Mouse (Mus musculus) cerebellum, adult 9-10 months (tissue): Measurements from ENCODE around the gene Prex1.

ENCODE experiments used
- DNase-seq: peaks from one replicate; pipeline ENCODE4 v3.0.0; 2022

Prex1 gene

DNA sequence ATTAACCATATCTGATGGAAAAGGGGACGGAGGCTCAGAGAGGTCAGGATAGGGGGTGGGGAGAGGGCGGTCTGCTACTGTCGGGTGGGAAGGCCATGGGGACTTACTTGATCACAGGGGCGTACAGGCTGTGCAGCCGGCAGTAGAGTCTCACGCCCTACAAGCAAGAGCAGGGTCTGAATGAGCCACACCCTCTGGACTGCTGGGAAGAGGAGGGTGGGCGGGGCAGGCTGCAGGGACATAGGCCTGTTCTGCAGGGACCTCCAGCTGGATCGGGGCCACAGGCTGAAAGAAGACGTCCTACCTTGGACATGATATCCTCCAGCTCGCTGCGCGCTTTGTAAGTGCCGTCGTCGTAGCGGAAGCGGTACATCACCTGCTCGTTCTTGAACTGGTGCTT, 112.2 kb downstream of the Prex1 start:
- no peak for DNase-seq

DNA sequence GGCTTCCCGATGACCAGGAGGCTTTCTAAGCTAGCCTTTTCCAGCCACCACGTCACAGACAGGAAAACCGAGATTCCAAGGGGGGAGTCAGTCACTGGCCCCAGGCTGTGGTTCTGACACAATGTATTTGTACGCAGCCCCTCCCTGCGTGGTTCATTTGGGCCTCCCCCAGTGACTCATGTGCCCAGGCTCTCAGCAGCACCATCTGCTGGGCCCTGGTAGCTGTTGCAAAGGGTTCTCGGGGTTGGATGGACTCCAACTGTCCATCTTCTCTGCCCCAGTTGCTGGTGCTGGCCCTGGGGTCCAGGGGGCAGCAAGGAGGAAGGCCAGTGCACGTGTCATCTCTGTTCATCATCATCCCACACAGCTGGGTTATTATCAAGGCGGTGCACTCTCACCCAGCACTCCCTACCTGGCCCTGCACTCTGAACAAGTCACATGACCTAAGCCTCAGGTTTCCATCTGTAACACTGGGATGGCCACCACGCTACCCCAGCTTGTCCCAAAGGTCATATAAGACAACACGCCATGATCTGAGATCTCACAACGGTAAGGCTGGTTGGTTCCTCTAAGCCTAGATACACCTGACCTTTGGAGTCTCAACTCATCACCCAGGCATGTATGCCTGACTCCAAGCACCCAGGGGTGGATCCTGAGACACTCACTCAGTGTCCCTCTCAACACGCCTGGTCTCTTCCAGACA, 115.0 kb downstream of the Prex1 start:
- no peak for DNase-seq

DNA sequence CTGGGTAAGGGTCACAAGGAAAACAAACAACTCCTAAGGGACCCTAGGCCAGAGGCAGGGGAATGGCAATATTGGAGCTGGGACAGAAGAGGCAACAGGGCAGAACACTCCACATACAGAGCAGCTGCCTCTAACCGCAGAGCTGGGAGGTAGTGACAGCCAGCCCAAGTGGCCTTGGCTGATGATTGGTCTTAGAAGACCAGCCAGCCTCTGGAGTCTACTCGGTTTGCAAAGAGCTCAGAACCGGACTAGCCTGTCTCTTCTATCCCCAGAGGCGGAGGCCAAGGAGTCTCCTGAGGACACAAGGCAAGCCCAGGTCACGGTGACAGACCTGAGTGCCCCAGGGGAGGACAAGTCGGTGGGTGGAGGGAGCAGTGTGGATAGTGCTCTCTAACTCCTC, 115.9 kb downstream of the Prex1 start:
- DNase-seq: no peak

- DNase-seq: peak; percentile 88
Observed at GRCm38 (mm10) chr2:166592034-166592912, 121.4 kb downstream of the Prex1 start.

DNA sequence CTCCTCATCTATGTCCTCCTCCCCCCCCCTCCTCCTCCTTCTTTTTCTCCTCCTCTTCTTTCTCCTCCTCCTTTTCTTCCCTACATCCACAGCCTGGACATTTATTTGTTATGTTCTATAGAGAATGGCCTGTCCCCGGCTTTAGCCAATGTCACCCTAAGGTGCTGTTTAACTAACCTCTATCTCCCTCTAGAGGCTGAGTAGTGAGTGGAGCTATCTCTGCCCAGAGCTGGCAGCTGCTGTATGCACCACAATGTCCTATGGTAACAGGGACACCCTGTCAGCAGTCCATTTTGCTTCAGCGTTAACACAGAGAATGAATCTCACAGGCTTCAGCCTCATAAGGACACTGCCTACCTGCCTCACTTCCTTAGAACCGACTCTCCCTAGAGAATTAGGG, 129.1 kb downstream of the Prex1 start:
- no peak for DNase-seq

- no peak for DNase-seq
Observed at GRCm38 (mm10) chr2:166583292-166583691, 130.3 kb downstream of the Prex1 start.

DNA sequence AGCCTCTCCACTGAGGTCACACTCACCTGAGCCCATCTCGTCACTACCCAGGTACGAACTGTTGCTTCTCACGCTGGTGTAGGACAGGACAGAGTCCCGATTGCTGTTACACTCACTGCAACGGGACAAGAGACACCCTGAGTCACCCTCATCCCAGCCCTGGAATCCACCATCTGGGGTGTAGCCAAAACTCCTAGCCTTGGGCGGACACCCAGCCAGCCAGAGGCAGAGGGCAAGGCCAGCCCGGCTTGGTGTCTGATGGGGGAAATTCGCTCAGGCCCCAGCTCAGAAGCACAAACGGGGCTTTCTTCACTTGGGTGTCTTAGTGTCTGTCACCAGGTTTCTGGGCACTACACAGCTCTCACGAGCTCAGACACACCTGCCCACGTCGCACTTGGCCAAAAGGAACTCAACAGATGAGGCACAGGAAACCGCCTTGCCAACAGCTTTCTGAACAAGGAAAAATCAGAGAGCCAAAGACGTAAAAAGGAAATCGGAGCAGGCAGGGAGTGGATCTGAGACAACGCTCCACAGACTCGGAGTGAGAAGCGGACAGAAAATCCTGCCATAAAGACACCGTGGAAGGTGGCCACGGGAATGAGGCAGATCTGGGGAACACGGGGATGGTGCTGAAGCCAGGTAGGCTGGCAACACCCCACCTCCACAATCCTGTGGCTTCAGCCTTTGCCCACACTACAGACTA, 131.6 kb downstream of the Prex1 start:
- no peak for DNase-seq

DNA sequence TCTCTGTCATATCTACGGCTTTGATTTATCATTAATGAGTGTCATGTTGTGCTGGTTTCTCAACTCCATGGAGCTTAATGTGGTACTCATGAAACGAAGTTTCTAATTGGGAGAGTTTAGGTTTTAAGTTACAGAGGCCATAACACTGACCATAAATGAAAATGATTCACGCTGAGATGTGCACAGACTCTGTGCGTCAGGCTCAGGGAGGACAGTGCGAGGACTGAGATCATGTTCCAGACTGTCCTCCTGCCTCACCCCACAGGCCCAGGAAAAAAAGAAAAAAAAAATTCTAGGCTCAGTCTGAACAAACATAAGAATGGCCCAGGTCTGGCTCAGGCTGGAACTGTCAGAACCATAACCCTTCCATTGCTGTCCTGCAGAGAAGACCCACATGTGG, 133.8 kb downstream of the Prex1 start:
- no peak for DNase-seq

DNA sequence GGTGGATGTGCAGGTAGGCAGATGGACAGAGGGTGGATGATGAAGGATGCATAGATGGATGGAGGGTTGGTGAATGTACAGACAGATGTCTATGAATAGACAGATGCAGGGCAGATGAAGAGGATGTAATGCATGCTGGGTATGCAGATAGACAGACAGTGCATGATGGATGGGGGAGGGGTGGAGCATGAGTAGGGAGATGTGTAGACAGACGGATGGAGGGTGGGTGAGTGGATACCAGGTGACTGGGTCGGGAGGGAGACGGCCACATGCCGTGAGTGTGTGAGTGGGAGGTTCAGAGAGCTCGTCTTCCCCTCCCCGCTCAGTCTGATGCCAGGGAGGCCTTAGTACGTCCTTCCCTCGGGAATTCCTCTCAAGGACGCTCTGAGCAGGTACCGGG, 134.3 kb downstream of the Prex1 start:
- DNase-seq: no peak

DNA sequence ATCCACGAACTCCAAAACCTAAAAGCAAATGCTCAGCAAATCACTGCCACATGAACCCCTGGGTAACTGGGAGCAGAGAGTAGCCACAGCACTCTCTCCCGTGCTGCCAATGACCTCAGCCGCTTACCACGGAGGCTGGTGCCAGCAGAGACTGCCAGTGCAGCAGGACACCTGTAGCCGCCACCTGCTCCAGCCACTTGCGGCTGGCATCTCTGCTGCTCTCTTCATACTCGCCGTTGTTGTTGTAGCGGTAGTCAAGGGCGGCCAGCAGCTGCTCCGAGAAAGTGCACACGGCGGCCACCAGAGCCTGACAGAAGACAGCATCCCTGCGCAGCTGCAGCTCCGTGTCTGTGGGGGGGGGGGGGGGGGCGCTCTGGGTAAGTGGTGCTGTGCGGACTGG, 138.2 kb downstream of the Prex1 start:
- DNase-seq: peak; percentile 71

DNA sequence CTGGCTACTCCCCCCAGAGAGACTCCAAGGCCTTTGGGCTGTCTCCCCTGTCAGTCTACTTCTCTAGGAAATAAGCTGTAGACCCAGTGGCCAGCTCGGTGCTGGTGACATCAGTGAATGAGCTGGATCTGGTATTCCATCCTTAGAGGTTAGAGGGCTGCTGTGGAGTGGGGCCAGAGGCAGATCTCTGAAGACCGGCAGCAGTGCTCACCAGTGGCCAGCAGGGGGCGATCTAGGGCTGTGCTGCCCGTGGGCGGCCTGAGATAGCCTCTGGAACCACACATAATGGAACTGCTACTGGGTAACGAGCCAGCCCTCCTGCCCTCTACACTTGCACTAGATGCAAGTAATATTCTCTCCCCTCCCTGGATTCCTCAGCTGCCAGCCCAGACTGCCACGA, 138.7 kb downstream of the Prex1 start:
- peak; percentile 63 for DNase-seq

GRCm38 (mm10) chr2:166573621-166574020, 140.0 kb downstream of the Prex1 start:
- no peak for DNase-seq

DNA sequence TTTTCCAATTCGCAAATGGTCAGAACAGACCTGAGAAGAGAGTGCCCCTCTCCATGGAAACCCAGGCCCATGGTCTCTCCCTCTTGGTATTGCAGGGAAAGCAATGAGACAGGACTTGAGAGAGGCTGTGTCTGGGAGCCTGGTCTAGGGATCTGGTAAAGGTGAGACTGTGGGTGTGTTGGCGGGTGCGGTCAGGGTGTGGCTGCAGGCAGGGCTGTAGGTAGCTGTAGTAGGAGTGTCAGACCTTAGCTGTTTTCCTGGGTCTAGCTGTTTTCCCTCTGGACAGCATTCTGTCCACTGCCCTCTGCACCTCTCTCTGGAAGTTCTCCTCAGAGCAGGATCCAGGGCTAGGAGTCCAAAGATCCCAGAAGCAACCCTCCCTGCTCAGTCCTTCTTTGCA, 141.3 kb downstream of the Prex1 start:
- no peak for DNase-seq

GRCm38 (mm10) chr2:166569182-166569581, 144.4 kb downstream of the Prex1 start:
- DNase-seq: no peak

DNA sequence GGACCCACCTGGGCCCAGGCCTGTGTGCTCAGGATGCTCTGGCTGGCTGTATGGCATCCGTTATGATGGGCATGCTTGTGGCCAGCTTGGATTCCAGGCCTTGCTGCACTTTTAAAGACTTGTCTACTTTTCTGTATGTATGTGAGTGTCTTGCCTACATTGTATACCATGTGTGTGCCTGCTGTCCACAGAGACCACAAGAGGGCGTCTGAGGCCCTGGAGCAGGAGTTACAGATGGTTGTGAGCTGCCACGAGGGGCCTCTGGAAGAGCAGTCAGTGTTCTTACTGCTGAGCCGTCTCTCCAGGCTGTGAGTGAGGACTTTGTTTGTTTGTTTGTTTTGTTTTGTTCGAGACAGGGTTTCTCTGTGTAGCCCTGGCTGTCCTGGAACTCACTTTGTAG, 148.1 kb downstream of the Prex1 start:
- DNase-seq: no peak

DNA sequence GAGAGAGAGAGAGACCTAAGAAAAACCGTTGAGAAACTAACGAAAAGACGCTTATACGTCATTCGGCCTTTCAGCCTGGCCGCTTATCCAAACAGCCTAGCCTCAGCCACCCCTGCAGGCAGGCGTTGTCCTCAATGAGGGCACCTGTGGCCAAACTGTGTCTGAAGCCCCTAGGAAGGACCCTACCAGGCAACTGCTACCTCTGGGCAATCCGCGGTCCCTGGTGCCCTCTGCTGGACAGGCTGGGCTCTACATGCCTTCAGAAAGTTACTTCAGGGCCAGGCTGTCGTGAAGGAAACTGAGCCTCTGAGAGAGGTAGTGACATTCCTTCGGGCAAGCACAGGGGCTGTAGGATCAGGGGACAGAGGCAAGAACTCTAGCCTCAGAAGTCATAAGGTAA, 149.2 kb downstream of the Prex1 start:
- DNase-seq: no peak

DNA sequence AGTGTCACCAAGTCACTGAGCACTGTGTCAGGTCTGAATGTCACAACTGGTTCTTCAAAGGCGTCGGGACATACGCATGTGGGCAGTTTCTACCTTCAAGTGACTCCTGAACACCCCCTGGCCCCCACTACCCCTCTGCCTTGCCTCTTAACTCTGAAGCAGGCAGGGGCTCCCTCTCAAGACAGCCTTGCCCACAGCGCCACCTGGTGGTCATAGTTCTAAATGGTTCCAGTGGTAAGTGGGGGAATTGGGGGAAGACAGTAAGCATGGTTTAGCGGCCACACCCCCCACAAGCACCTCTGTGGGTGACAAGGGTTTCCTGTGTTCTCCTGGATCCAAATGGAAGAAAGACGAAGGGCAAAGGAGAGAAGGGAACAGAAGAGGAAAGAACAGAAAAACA, 149.7 kb downstream of the Prex1 start:
- peak; percentile 65 for DNase-seq

DNA sequence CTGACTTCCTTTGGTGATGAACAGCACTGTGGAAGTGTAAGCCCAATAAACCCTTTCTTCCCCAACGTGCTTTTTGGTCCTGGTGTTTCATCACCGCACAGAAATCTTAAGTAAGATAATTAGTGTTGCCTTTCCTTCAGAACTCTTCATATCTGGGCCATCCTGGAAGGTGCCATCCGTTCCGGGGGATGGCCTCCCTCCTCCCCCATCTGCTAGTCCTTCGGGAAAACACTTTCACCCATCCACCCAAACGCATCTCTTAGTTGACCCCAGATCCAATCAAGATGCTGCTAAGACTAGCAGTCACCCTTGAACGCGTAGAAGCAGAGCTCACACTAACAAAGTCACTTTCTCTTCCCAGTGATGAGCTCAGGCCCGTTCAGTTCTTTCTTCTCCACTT, 150.6 kb downstream of the Prex1 start:
- no peak for DNase-seq

DNA sequence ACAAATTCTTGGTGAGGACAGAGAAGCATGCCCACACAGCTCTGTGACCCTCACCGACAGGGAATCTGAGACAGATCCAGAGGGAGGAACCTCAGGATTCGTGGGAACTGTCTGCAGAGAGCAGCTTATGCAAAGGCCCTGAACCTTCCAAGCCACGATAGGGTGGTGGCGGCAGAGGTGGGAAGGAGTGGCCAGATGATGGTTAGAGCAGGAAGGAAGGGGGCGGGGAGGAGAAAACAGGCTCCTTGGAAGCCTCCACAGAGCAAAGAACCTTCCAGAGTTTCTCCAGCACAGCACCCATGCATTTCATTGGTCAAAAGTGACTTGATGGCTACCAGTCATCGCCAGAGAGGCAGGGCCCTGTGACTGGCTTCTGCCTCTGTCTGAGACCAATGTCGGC, 151.9 kb downstream of the Prex1 start:
- DNase-seq: no peak

- no peak for DNase-seq
Observed at GRCm38 (mm10) chr2:166560826-166561225, 152.8 kb downstream of the Prex1 start.

DNA sequence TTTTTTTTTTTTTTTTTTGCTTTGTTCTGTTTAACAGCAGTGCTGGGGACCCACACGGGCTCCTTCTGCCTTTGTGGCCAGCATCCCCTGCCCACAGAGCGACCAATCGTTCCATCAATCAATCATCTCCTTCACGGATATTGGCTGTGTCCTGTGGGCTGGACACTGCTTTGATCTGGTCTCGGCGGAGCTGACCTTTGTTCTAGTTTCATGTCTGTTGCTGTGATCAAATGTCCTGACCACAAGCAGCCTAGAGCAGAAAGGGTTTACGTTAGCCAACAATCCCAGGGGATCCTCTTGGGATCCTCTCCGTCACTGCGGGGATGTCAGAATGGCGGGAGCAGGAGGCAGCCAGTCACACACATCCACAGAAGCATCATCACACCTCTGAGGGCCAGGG, 154.1 kb downstream of the Prex1 start:
- no peak for DNase-seq

DNA sequence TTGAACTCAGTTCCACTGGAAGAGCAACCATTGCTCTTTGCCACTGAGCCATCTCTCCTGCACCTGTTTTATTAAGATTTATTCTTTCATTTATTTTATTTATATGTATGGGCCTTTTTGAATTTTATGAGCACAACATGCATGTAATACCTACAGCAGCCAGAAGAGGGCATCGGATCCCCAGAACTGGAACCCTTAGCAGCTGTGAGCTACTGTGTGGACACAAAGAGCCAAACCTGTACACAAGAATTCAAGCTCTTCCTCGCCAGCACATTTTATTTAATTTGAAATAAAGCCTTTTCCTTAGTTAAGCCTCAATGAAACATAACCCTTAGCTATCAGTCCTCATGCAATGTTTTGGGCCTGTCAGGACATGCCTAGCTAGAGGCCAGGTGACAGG, 158.1 kb downstream of the Prex1 start:
- DNase-seq: no peak

GRCm38 (mm10) chr2:166554169-166554505, 159.5 kb downstream of the Prex1 start:
- DNase-seq: no peak
